Mouse (Mus musculus) kidney, embryonic 16.5 days (tissue): ENCODE measurements around the gene Ankrd34a. TPM values are rescaled to one million over a fixed set of nuclear protein-coding genes. Genes with fewer than 3 reads are reported as not detected.

ENCODE experiments used
- ATAC-seq: fragments of 200-750 bp; cut with Nextera tagmentation; 2 replicates; pipeline ENCODE4 v1.8.0; 2017; ENCODE audit warnings: moderate TSS enrichment; ENCODE audit not compliant: low FRiP score, low TSS enrichment
- H3K27ac ChIP-seq: fragments of 300-500 bp; sonication (generic); 2 replicates; pipeline ENCODE4 v1.5.1; 2014; ENCODE audit warnings: low read length
- H3K27me3 ChIP-seq: fragments of 300-500 bp; sonication (generic); 2 replicates; pipeline ENCODE4 v1.6.1; 2014; ENCODE audit warnings: low read length, control low read depth, mixed read lengths; ENCODE audit not compliant: insufficient read depth
- H3K36me3 ChIP-seq: fragments of 300-500 bp; sonication (generic); 2 replicates; pipeline ENCODE4 v1.6.1; 2014; ENCODE audit warnings: low read length, control low read depth, mixed read lengths; ENCODE audit not compliant: insufficient read depth
- H3K4me1 ChIP-seq: fragments of 300-500 bp; sonication (generic); 2 replicates; pipeline ENCODE4 v1.6.1; 2014; ENCODE audit warnings: low read length, control low read depth, mixed read lengths; ENCODE audit not compliant: insufficient read depth
- H3K4me2 ChIP-seq: fragments of 300-500 bp; sonication (generic); replicated peaks from 2 replicates; pipeline ENCODE4 v1.6.1; 2014; ENCODE audit warnings: low read depth, low read length
- H3K4me3 ChIP-seq: fragments of 300-500 bp; sonication (generic); 2 replicates; pipeline ENCODE4 v1.5.1; 2014; ENCODE audit warnings: mild to moderate bottlenecking, low read length
- H3K9ac ChIP-seq: fragments of 300-500 bp; sonication (generic); replicated peaks from 2 replicates; pipeline ENCODE4 v1.6.1; 2014; ENCODE audit warnings: low read length
- H3K9me3 ChIP-seq: fragments of 300-500 bp; sonication (generic); 2 replicates; pipeline ENCODE4 v1.6.1; 2016; ENCODE audit warnings: low read length, control low read depth
- WGBS: fragments of 180-500 bp; shearing (Covaris S2); extraction: QIAGEN DNeasy Blood & Tissue Kit; methylation state at CpG from one replicate; pipeline ENCODE4 v1.1.7; 2014; 5-methylcytosine and 5-hydroxymethylcytosine counted together
- polyA plus RNA-seq: library from polyadenylated mRNA; unstranded; fragments of >200 nt; fragmentation: Nextera tagmentation; extraction: Ambion mirVana; gene quantifications from 2 replicates; pipeline ENCODE4 v1.2.1, GENCODE M21; 2015

The Ankrd34a gene
- polyA plus RNA-seq, 1 experiment from 2014 or later = 2.2 TPM

DNA sequence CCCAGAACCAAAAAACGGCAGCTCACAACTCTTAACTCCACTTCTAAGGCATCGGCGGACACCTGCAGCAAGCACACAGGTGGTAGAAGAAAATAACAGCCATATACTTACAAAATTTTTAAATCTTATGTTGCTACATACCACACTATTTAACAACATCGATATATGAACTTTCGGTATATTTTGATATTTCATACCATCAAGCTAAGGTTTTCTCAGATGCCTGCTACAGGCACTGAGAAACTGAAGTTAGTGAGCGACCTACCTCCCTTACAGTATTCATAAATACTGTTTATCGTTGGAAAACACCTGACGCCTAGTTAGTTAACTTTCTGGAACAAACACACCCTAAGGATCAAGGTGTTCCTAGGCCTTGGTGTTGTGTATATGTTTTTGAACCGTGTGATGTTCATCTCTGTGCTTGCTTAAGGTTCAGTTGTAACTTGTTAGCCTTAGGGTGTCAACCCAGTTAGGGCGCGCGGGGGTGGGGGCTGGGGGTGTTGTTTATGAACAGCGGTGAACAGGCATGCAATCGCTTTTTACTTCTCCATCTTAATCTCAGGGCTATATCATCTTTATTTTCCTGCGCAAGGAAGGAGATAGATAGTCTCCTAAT is 40.3 kb upstream of the Ankrd34a start:
- H3K4me3 ChIP-seq = peak overlapping the region; percentile 93; the same call in 1 of the 2 replicates
- peak overlapping the region; percentile 80; the same call in 1 of the 2 replicates for H3K27ac ChIP-seq
- ATAC-seq = no peak
- H3K4me2 ChIP-seq = peak overlapping the region; percentile 89
- peaks cover 16% of the 10 kb centered on the region for H3K36me3 ChIP-seq
- WGBS = 77% methylated on average over 15 of the region's 15 CpGs
- 0 out of 2 replicates have a peak overlapping the region, but pooled peaks have one; percentile 85 for H3K9ac ChIP-seq
- H3K4me1 ChIP-seq = peaks cover 46% of the 10 kb centered on the region
- H3K27me3 ChIP-seq = no peaks in the 10 kb centered on the region
- H3K9me3 ChIP-seq = no peaks in the 10 kb centered on the region

DNA sequence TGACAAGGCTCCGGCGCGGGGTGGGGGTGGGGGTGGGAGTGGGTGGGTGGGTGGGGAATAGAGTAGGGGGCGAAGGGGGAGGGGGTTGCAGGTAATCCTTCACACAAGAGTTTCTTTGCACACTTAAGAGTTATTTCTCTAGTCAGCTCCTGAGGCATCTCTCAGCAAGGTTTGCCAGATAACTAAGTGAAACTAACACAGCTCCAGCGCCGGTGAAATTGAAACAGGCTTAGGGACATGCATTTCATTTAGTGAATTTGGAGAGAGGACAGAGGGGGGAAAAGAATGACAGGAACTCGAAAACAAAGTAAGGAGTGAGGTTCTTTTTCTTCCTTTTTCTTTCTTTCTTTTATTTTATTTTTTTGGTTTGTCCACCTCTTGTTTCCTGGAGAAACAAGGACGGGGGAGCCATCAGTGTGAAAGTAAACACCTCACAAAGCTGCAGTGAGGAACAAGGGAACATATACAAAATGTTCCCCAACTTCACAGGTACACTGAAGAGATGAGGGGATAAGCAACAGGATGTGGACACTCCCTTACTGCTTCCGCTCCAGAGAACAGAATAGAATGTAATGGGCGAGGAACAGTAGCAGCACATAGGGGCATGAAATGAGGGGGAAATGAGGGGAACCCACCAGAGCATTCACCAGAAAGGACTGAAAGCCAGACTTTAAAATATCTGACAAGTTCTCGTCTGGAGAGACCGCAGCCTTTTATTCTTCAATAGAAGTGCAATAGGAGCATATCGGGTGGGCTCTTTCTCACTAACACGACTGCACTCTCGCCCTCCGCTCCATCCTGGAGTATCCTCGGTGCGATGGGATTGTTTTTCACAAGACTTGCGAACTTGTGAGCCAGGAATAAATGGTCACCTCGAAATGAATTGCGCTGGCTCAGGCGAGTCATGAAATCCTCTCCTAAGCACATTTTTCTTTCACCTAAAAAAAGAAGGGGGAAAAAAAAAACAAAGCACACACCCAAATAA is 39.5 kb upstream of the Ankrd34a start:
- 6% methylated on average over 22 of the region's 22 CpGs for WGBS
- Histone ChIP-seq H3K36me3 (peaks cover 20% of the 10 kb centered on the region), H3K4me2 (peak overlapping the region; percentile 89), H3K4me3 (peak overlapping the region; percentile 93), H3K4me1 (peaks cover 52% of the 10 kb centered on the region), H3K9me3 (no peaks in the 10 kb centered on the region), H3K9ac (peak overlapping the region; percentile 85), H3K27ac (peak overlapping the region; percentile 98), H3K27me3 (no peaks in the 10 kb centered on the region)
- ATAC-seq = no peak

- peaks cover 20% of the 10 kb centered on the region for H3K36me3 ChIP-seq
- H3K4me1 ChIP-seq = peaks cover 54% of the 10 kb centered on the region
- peak within 1 kb of the TSS; percentile 98 for H3K27ac ChIP-seq
- H3K9ac ChIP-seq = peak within 1 kb of the TSS; percentile 97
- peak within 1 kb of the TSS; percentile 93 for H3K4me3 ChIP-seq
- peak within 1 kb of the TSS; percentile 89 for H3K4me2 ChIP-seq
- WGBS = under 1% methylated on average over 26 of the region's 26 CpGs
- ATAC-seq = peak; percentile 99
- no peaks in the 10 kb centered on the region for H3K9me3 ChIP-seq
- H3K27me3 ChIP-seq = no peaks in the 10 kb centered on the region
These were observed 38.7 kb upstream of the Ankrd34a start, which contains the start of gene Txnip for GRCm38 (mm10) chr3:96557694-96558093. Gene Txnip, plus strand, starts transcription at chr3:96557957.

GRCm38 (mm10) chr3:96558159-96558558 is 38.3 kb upstream of the Ankrd34a start:
- Histone ChIP-seq H3K27me3 (no peaks in the 10 kb centered on the region), H3K4me2 (peak overlapping the region; percentile 73), H3K4me3 (peak overlapping the region; percentile 93), H3K9me3 (no peaks in the 10 kb centered on the region), H3K36me3 (peaks cover 20% of the 10 kb centered on the region), H3K4me1 (peaks cover 54% of the 10 kb centered on the region), H3K9ac (peak overlapping the region; percentile 97), H3K27ac (peak overlapping the region; percentile 97)
- WGBS = 0% methylated on average over 17 of the region's 17 CpGs
- no peak; the same call in 1 of the 2 replicates for ATAC-seq

DNA sequence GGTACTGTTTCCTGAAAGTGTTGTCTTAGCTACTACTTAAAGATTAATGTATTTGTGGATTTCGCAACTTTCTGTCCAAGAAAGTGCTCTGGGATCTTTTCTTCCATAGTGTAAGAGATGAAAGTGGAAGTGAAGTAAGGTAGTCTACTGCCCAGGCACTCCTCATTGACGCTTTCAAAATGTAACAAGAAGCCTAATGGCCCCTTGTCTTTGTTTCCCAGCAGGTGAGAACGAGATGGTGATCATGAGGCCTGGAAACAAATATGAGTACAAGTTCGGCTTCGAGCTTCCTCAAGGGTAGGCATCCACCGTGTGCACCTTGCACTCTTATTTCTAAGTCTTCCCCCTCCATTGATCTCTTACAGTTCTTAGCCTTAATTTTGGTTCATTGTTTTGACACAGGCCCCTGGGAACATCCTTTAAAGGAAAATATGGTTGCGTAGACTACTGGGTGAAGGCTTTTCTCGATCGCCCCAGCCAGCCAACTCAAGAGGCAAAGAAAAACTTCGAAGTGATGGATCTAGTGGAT is 37.7 kb upstream of the Ankrd34a start:
- WGBS = 18% methylated on average over 10 of the region's 10 CpGs
- peaks cover 54% of the 10 kb centered on the region for H3K4me1 ChIP-seq

GRCm38 (mm10) chr3:96559398-96559910 is 37.0 kb upstream of the Ankrd34a start:
- peak overlapping the region; percentile 73 for H3K4me2 ChIP-seq
- no peaks in the 10 kb centered on the region for H3K27me3 ChIP-seq
- H3K4me1 ChIP-seq = peaks cover 60% of the 10 kb centered on the region
- peaks cover 20% of the 10 kb centered on the region for H3K36me3 ChIP-seq
- 60% methylated on average over 12 of the region's 12 CpGs for WGBS
- peak overlapping the region; percentile 97 for H3K9ac ChIP-seq
- peak overlapping the region; percentile 75; the same call in 1 of the 2 replicates for H3K27ac ChIP-seq
- peak overlapping the region; percentile 93 for H3K4me3 ChIP-seq
- no peaks in the 10 kb centered on the region for H3K9me3 ChIP-seq
- ATAC-seq = no peak

More for the DNA sequence above, 37.7 kb upstream of the Ankrd34a start:
- Histone ChIP-seq H3K27me3 (no peaks in the 10 kb centered on the region), H3K9ac (peak overlapping the region; percentile 97), H3K4me3 (peak overlapping the region; percentile 93), H3K9me3 (no peaks in the 10 kb centered on the region), H3K27ac (peak overlapping the region; percentile 97), H3K4me2 (peak overlapping the region; percentile 73), H3K36me3 (peaks cover 20% of the 10 kb centered on the region)
- ATAC-seq = no peak

- Histone ChIP-seq H3K36me3 (peaks cover 20% of the 10 kb centered on the region), H3K4me3 (peak overlapping the region; percentile 93), H3K4me1 (peaks cover 60% of the 10 kb centered on the region), H3K9me3 (no peaks in the 10 kb centered on the region), H3K9ac (peak overlapping the region; percentile 97), H3K4me2 (peak overlapping the region; percentile 73), H3K27ac (peak overlapping the region; percentile 75), H3K27me3 (no peaks in the 10 kb centered on the region)
- ATAC-seq = no peak
- 62% methylated on average over 23 of the region's 23 CpGs for WGBS
These were observed 36.3 kb upstream of the Ankrd34a start for GRCm38 (mm10) chr3:96559911-96560850.

DNA sequence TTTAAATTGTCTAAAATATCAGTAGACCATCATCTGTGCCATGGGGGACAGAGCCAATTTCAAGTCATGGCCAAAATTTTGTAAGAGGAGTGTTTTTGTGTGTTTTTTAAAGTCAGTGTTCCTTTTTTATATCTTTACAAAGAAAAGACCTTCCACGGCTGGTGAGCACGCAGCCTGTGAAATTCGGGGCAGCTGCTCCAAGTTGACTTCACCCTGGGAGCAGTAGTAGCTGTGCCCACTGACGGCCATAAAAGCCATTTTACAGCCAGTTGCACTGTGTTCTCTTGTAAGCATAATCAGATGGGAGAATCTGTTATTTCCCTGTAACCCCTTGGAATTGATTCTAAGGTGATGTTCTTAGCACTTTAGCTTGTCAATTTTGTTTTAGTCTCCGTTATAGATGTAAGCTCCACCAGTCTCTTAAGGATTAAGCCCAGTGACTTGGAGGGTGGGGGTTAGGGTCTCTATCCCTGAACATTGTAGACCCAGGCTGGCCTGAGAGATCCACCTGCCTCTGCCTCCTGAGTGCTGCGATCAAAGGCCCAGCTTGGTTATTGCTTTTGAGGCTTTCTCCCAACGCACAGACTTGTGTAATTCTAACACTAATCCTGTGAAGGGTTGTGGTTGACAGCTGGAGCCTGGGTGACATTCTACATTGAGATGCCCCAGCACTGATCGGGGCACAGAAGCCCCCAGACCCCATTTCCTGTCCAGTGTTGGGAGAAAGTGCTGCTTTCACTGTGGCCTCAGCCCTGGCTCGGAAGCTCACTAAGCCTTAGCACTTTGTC is 35.4 kb upstream of the Ankrd34a start:
- peak overlapping the region; percentile 97 for H3K9ac ChIP-seq
- H3K4me1 ChIP-seq = peaks cover 52% of the 10 kb centered on the region
- H3K9me3 ChIP-seq = no peaks in the 10 kb centered on the region
- peak overlapping the region; percentile 75 for H3K27ac ChIP-seq
- 66% methylated on average over 9 of the region's 9 CpGs for WGBS
- H3K4me2 ChIP-seq = peak overlapping the region; percentile 73
- H3K4me3 ChIP-seq = peak overlapping the region; percentile 93
- ATAC-seq = no peak
- H3K27me3 ChIP-seq = no peaks in the 10 kb centered on the region
- peaks cover 20% of the 10 kb centered on the region for H3K36me3 ChIP-seq
